In the genomic region with DNA sequence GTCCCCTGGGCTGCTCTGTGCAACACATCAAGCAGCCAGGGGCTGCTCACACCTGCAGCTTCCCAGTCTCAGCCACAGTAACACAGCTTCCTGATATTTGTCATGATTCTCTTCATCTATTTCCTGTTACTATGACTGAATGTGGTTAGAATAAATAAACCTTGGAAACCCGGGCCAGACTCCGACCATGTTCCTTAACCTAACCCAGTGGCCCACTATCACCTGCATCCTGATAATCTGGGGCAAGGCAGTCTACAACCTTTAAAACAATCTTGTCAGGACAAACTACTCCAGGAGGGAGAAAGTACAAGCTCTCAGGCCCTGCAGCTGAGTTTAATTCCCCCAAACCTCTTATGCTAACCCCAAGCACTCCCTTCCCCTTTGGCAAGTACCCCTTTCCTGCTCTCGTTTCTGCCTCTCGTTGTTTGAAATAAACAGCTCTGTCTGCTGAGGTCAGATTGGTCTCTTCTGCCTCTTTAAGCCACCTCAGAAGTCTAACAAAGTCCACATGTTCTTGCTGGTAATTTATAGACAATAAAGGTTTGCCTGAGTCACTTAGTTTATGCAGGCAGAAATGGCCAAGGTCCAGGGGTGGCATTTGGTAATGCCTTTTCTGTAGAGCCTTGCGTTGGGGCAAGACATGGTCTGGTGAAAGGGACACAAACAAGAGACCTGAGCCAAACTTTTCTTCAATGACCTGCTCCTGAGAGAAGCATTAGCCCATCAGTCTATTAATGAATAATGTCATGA, we compare ENCODE assay signal across 1 mouse cellular context.
TF ChIP-seq lines count a peak whose summit lies in the region.

No protein-coding gene starts in this region.

TF ChIP-seq in CH12.LX, 34 proteins besides CTCF, POLR2A, EP300 and RAD21:
- TF ChIP-seq CHD1 (IDR thresholded peaks at IDR 0.05; ENCODE audit: low read depth, low read length) (no peak), TBP (conservative IDR thresholded peaks at IDR 0.05; ENCODE audit: low read depth, low read length) (no peak), SIN3A (IDR thresholded peaks at IDR 0.05; ENCODE audit: low read length) (no peak), MAX (IDR thresholded peaks at IDR 0.05; ENCODE audit: low read length) (no peak), NELFE (IDR thresholded peaks at IDR 0.05; ENCODE audit: low read depth, low read length) (no peak), JUN (IDR thresholded peaks at IDR 0.05; ENCODE audit: insufficient read depth, low read depth, low read length) (no peak), ZC3H11A (IDR thresholded peaks at IDR 0.05; ENCODE audit: low read depth, low read length) (no peak), SMC3 (IDR thresholded peaks at IDR 0.05; ENCODE audit: low read depth, low read length) (no peak), ZMIZ1 (IDR thresholded peaks at IDR 0.05; ENCODE audit: low read depth, low read length) (no peak), MXI1 (IDR thresholded peaks at IDR 0.05; ENCODE audit: low read depth, low read length) (no peak), KAT2A (IDR thresholded peaks at IDR 0.05; ENCODE audit: insufficient replicate concordance, low read length) (no peak)
TF ChIP-seq in CH12.LX: peak in this region for 0.
